Mouse (Mus musculus) midbrain, postnatal 0 days (tissue): ENCODE measurements around the gene Dhrs7. TPM values are rescaled to one million over a fixed set of nuclear protein-coding genes. Genes with fewer than 3 reads are reported as not detected.

Experiments
- ATAC-seq: fragments of 200-750 bp; cut with Nextera tagmentation; 2 replicates; pipeline ENCODE4 v1.8.0; 2017; ENCODE audit warnings: moderate number of reproducible peaks, mild to moderate bottlenecking, moderate TSS enrichment, moderate library complexity; ENCODE audit not compliant: low FRiP score
- DNase-seq: peaks from one replicate; pipeline ENCODE4 v3.0.0-alpha.2; 2015; ENCODE audit warnings: low spot score
- H3K27ac ChIP-seq: fragments of 300-500 bp; sonication (generic); 2 replicates; pipeline ENCODE4 v1.5.1; 2014; ENCODE audit warnings: low read depth, mild to moderate bottlenecking, low read length, mixed read lengths
- H3K27me3 ChIP-seq: fragments of 300-500 bp; sonication (generic); 2 replicates; pipeline ENCODE4 v1.6.1; 2014; ENCODE audit warnings: low read length, control low read depth, mixed read lengths; ENCODE audit not compliant: insufficient read depth
- H3K36me3 ChIP-seq: fragments of 300-500 bp; sonication (generic); 2 replicates; pipeline ENCODE4 v1.6.1; 2014; ENCODE audit warnings: low read length, control low read depth, mixed read lengths; ENCODE audit not compliant: insufficient read depth
- H3K4me1 ChIP-seq: fragments of 300-500 bp; sonication (generic); 2 replicates; pipeline ENCODE4 v1.6.1; 2014; ENCODE audit warnings: mild to moderate bottlenecking, control low read depth, antibody characterized with exemption, low read length, mixed read lengths; ENCODE audit not compliant: insufficient read depth
- H3K4me2 ChIP-seq: fragments of 300-500 bp; sonication (generic); 2 replicates; pipeline ENCODE4 v1.6.1; 2014; ENCODE audit warnings: low read depth, mild to moderate bottlenecking, low read length, mixed read lengths; ENCODE audit not compliant: poor library complexity, severe bottlenecking
- H3K4me3 ChIP-seq: fragments of 300-500 bp; sonication (generic); 2 replicates; pipeline ENCODE4 v1.5.1; 2014; ENCODE audit warnings: low read depth, mild to moderate bottlenecking, low read length, moderate library complexity
- H3K9ac ChIP-seq: fragments of 300-500 bp; sonication (generic); replicated peaks from 2 replicates; pipeline ENCODE4 v1.6.1; 2014; ENCODE audit warnings: mild to moderate bottlenecking, low read length, moderate library complexity, mixed read lengths; ENCODE audit not compliant: poor library complexity, severe bottlenecking
- H3K9me3 ChIP-seq: fragments of 300-500 bp; sonication (generic); 2 replicates; pipeline ENCODE4 v1.6.1; 2016; ENCODE audit warnings: low read length, control low read depth
- CTCF ChIP-seq: IDR thresholded peaks from 2 replicates; pipeline ENCODE4 v1.5.1; 2016; ENCODE audit warnings: antibody characterized with exemption, mild to moderate bottlenecking
- WGBS: fragments of 180-500 bp; shearing (Covaris S2); extraction: QIAGEN DNeasy Blood & Tissue Kit; methylation state at CpG from one replicate; pipeline ENCODE4 v1.1.7; 2014; 5-methylcytosine and 5-hydroxymethylcytosine counted together
- polyA plus RNA-seq: library from polyadenylated mRNA; unstranded; fragments of >200 nt; fragmentation: Nextera tagmentation; extraction: Ambion mirVana; gene quantifications from 2 replicates; pipeline ENCODE4 v1.2.1, GENCODE M21; 2015
- total RNA-seq: library from RNA; depleted of rRNA; stranded (reverse); fragments of >200 nt; gene quantifications from 2 replicates; pipeline ENCODE4 v1.2.3, GENCODE M21; 2014; rRNA removed

Gene Dhrs7
- total and polyA plus RNA-seq, 2 experiments from 2014 or later, result 12.3 to 26.3 TPM

DNA sequence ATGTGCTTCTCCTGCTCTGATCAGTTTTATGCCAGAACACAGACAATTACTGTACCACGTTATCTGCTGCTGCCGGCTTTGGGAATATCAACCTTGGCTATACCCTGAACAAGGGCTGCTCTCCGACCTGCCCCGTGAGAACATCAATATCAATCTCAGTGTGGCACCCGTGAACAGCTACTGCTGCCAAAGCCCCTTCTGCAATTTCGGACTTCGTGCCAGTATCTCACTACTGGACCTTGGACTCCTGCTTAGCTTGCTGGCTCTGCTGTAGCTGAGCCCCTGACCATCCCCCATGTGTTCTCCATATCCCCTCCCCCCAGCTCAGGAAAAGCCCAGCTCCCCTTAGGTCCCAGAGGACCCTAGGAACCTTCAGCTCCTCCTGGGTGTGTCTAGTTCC lies 43.9 kb downstream of the Dhrs7 start:
- no peak for DNase-seq
- Histone ChIP-seq H3K4me3 (no peak overlapping the region), H3K4me2 (no peak overlapping the region), H3K9me3 (no peaks in the 10 kb centered on the region), H3K27ac (no peak overlapping the region), H3K27me3 (no peaks in the 10 kb centered on the region), H3K4me1 (no peaks in the 10 kb centered on the region), H3K9ac (no peak overlapping the region), H3K36me3 (no peaks in the 10 kb centered on the region)
- 94% methylated on average over 7 of the region's 7 CpGs for WGBS
- no peak for TF ChIP-seq CTCF
- ATAC-seq, result no peak

DNA sequence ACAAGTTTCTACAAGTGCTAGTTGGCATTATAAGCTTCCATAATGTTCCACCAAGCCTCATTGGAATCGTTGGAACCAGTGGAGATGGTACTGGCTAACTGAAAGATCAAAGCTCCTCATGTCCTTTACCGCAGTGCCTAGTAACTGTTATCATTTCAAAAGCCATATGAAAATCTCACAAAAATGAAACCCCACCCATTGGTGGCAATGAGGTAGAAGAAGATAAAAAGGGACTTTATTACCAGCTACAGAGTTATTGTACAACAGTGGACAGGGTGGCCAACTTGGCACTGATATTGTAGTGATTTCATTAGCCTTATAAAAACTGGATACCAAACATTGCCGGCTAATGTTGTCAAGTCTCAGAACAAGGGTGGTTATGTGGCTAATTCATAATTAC lies 52.7 kb downstream of the Dhrs7 start:
- H3K9ac ChIP-seq, result no peak overlapping the region
- TF ChIP-seq CTCF, result no peak
- H3K36me3 ChIP-seq, result no peaks in the 10 kb centered on the region
- H3K4me2 ChIP-seq, result no peak overlapping the region
- H3K4me3 ChIP-seq, result no peak overlapping the region
- no peaks in the 10 kb centered on the region for H3K4me1 ChIP-seq
- 93% methylated on average over 3 of the region's 3 CpGs for WGBS
- ATAC-seq (no peak), DNase-seq (no peak)
- no peaks in the 10 kb centered on the region for H3K9me3 ChIP-seq
- no peak overlapping the region for H3K27ac ChIP-seq
- no peaks in the 10 kb centered on the region for H3K27me3 ChIP-seq

Other genes with a start within 250 kb of the Dhrs7 start
- gene Lrrc9, start 223.0 kb downstream of the Dhrs7 start, total RNA-seq, result 3.3 and 6.3 TPM in 2 replicates
- 3.1 and 3.2 TPM in 2 replicates for gene Lrrc9, start 223.0 kb downstream of the Dhrs7 start, polyA plus RNA-seq
- 21.3 and 30.3 TPM in 2 replicates for gene Pcnx4, start 128.5 kb downstream of the Dhrs7 start, total RNA-seq
- gene Pcnx4, start 128.5 kb downstream of the Dhrs7 start, polyA plus RNA-seq, result 22.7 and 22.9 TPM in 2 replicates
- not detected in 2 replicates for gene Gm4756, start 15.2 kb downstream of the Dhrs7 start, total RNA-seq
- not detected in 2 replicates for gene Gm4756, start 15.2 kb downstream of the Dhrs7 start, polyA plus RNA-seq
- gene Ppm1a, start 92.5 kb upstream of the Dhrs7 start, total RNA-seq, result 170 and 198 TPM in 2 replicates
- gene Ppm1a, start 92.5 kb upstream of the Dhrs7 start, polyA plus RNA-seq, result 70.6 and 79.3 TPM in 2 replicates